Mouse (Mus musculus) liver, embryonic 13.5 days (tissue): ENCODE results near the gene Spire2. TPM values are rescaled to one million over a fixed set of nuclear protein-coding genes. Genes with fewer than 3 reads are reported as not detected.

Experiments
- polyA plus RNA-seq: library from polyadenylated mRNA; unstranded; fragments of >200 nt; fragmentation: Nextera tagmentation; extraction: Ambion mirVana; gene quantifications from 2 replicates; pipeline ENCODE4 v1.2.1, GENCODE M21; 2015

Spire2 gene
- polyA plus RNA-seq, 1 experiment from 2014 or later: 3.1 TPM

Other genes starting within 250 kb of the Spire2 start
- gene Rpl13, start 230.4 kb upstream of the Spire2 start, polyA plus RNA-seq: 1,172 and 1,189 TPM in 2 replicates
- 1.2 TPM in 2 replicates for gene Cpne7, start 215.3 kb upstream of the Spire2 start, polyA plus RNA-seq
- gene Sult5a1, start 174.4 kb upstream of the Spire2 start, polyA plus RNA-seq: 1.0 and 1.3 TPM in 2 replicates
- 0.14 and 0.24 TPM in 2 replicates for gene Dpep1, start 146.5 kb upstream of the Spire2 start, polyA plus RNA-seq
- gene Chmp1a, start 120.0 kb upstream of the Spire2 start, polyA plus RNA-seq: 74.6 and 77.5 TPM in 2 replicates
- gene Spata33, start 119.9 kb upstream of the Spire2 start, polyA plus RNA-seq: 0.37 and 0.43 TPM in 2 replicates
- gene Cdk10, start 107.9 kb upstream of the Spire2 start, polyA plus RNA-seq: 11.8 and 12.0 TPM in 2 replicates
- gene Spata2l, start 96.5 kb upstream of the Spire2 start, polyA plus RNA-seq: 1.2 TPM in 2 replicates
- 6.3 and 7.1 TPM in 2 replicates for gene Zfp276, start 78.5 kb upstream of the Spire2 start, polyA plus RNA-seq
- 4.0 and 4.4 TPM in 2 replicates for gene Vps9d1, start 78.4 kb upstream of the Spire2 start, polyA plus RNA-seq
- gene Fanca, start 14.1 kb upstream of the Spire2 start, polyA plus RNA-seq: 18.3 and 21.3 TPM in 2 replicates
- gene Tcf25, start 41.0 kb downstream of the Spire2 start, polyA plus RNA-seq: 63.6 and 73.7 TPM in 2 replicates
- gene Mc1r, start 74.4 kb downstream of the Spire2 start, polyA plus RNA-seq: not detected in 2 replicates
- gene Tubb3, start 78.7 kb downstream of the Spire2 start, polyA plus RNA-seq: 1.4 and 1.9 TPM in 2 replicates
- 13.0 and 14.8 TPM in 2 replicates for gene Def8, start 90.8 kb downstream of the Spire2 start, polyA plus RNA-seq
- gene Afg3l1, start 145.2 kb downstream of the Spire2 start, polyA plus RNA-seq: 34.6 and 35.3 TPM in 2 replicates
- gene Dbndd1, start 182.8 kb downstream of the Spire2 start, polyA plus RNA-seq: 0.29 and 0.32 TPM in 2 replicates
- gene Gas8, start 186.1 kb downstream of the Spire2 start, polyA plus RNA-seq: 4.2 and 4.8 TPM in 2 replicates